Mouse (Mus musculus) midbrain, embryonic 11.5 days (tissue): Measurements from ENCODE around the gene Ifnar2. TPM values are rescaled to one million over a fixed set of nuclear protein-coding genes. Genes with fewer than 3 reads are reported as not detected.

Experiments
- ATAC-seq: fragments of 200-750 bp; cut with Nextera tagmentation; 2 replicates; pipeline ENCODE4 v1.8.0; 2017; ENCODE audit warnings: moderate TSS enrichment, moderate library complexity; ENCODE audit not compliant: low FRiP score
- DNase-seq: peaks from one replicate; pipeline ENCODE4 v3.0.0; 2015; ENCODE audit warnings: low spot score; ENCODE audit errors: missing footprints
- H3K27ac ChIP-seq: fragments of 300-500 bp; sonication (generic); 2 replicates; pipeline ENCODE4 v1.5.1; 2014; ENCODE audit warnings: low read depth, low read length
- H3K27me3 ChIP-seq: fragments of 300-500 bp; sonication (generic); 2 replicates; pipeline ENCODE4 v1.6.1; 2014; ENCODE audit warnings: mild to moderate bottlenecking, low read length, moderate library complexity, mixed read lengths; ENCODE audit not compliant: control insufficient read depth, insufficient read depth
- H3K36me3 ChIP-seq: fragments of 300-500 bp; sonication (generic); 2 replicates; pipeline ENCODE4 v1.6.1; 2014; ENCODE audit warnings: mild to moderate bottlenecking, low read length, moderate library complexity, mixed read lengths; ENCODE audit not compliant: control insufficient read depth, insufficient read depth
- H3K4me1 ChIP-seq: fragments of 300-500 bp; sonication (generic); 2 replicates; pipeline ENCODE4 v1.6.1; 2014; ENCODE audit warnings: low read length; ENCODE audit not compliant: control insufficient read depth, insufficient read depth
- H3K4me2 ChIP-seq: fragments of 300-500 bp; sonication (generic); 2 replicates; pipeline ENCODE4 v1.6.1; 2014; ENCODE audit warnings: mild to moderate bottlenecking, moderate library complexity
- H3K4me3 ChIP-seq: fragments of 300-500 bp; sonication (generic); 2 replicates; pipeline ENCODE4 v1.5.1; 2014; ENCODE audit warnings: low read depth, low read length
- H3K9ac ChIP-seq: fragments of 300-500 bp; sonication (generic); 2 replicates; pipeline ENCODE4 v1.6.1; 2014; ENCODE audit warnings: low read length
- H3K9me3 ChIP-seq: fragments of 300-500 bp; sonication (generic); 2 replicates; pipeline ENCODE4 v1.6.1; 2016; ENCODE audit warnings: low read length; ENCODE audit not compliant: control insufficient read depth
- WGBS: fragments of 180-500 bp; shearing (Covaris S2); extraction: QIAGEN DNeasy Blood & Tissue Kit; methylation state at CpG from one replicate; pipeline ENCODE4 v1.1.7; 2014; 5-methylcytosine and 5-hydroxymethylcytosine counted together
- polyA plus RNA-seq: library from polyadenylated mRNA; unstranded; fragments of >200 nt; fragmentation: Nextera tagmentation; extraction: Ambion mirVana; gene quantifications from 2 replicates; pipeline ENCODE4 v1.2.1, GENCODE M21; 2014

Ifnar2 gene
- polyA plus RNA-seq, 1 experiment from 2014 or later: 32.6 TPM

- no peak for ATAC-seq
- H3K9ac ChIP-seq: no peak overlapping the region
- no peak overlapping the region for H3K27ac ChIP-seq
- H3K36me3 ChIP-seq: no peaks in the 10 kb centered on the region
- no peak overlapping the region for H3K4me3 ChIP-seq
- H3K4me2 ChIP-seq: no peak overlapping the region
- no peaks in the 10 kb centered on the region for H3K9me3 ChIP-seq
- no peaks in the 10 kb centered on the region for H3K27me3 ChIP-seq
- H3K4me1 ChIP-seq: no peaks in the 10 kb centered on the region
- DNase-seq: no peak
These were observed 6.0 kb upstream of the Ifnar2 start for GRCm38 (mm10) chr16:91366567-91366966.

GRCm38 (mm10) chr16:91367066-91367465 is 5.5 kb upstream of the Ifnar2 start:
- 90% methylated on average over 2 of the region's 2 CpGs for WGBS
- Histone ChIP-seq H3K36me3 (no peaks in the 10 kb centered on the region), H3K9me3 (no peaks in the 10 kb centered on the region), H3K4me2 (no peak overlapping the region), H3K9ac (no peak overlapping the region), H3K27me3 (no peaks in the 10 kb centered on the region), H3K4me1 (no peaks in the 10 kb centered on the region; the same call in 1 of the 2 replicates), H3K27ac (no peak overlapping the region), H3K4me3 (no peak overlapping the region)
- ATAC-seq: no peak
- no peak for DNase-seq

GRCm38 (mm10) chr16:91373473-91374252 is 1.1 kb downstream of the Ifnar2 start:
- Histone ChIP-seq H3K27me3 (no peaks in the 10 kb centered on the region), H3K4me3 (peak overlapping the region; percentile 86), H3K27ac (peak overlapping the region; percentile 89; the same call in 1 of the 2 replicates), H3K36me3 (no peaks in the 10 kb centered on the region), H3K9ac (peak overlapping the region; percentile 96), H3K4me2 (peak overlapping the region; percentile 75), H3K4me1 (peaks cover 9% of the 10 kb centered on the region), H3K9me3 (no peaks in the 10 kb centered on the region)
- DNase-seq: no peak
- WGBS: 54% methylated on average over 13 of the region's 13 CpGs
- no peak; the same call in 1 of the 2 replicates for ATAC-seq

- H3K4me2 ChIP-seq: no peak overlapping the region
- no peak for DNase-seq
- ATAC-seq: no peak
- peaks cover 12% of the 10 kb centered on the region for H3K4me1 ChIP-seq
- 93% methylated on average over 3 of the region's 3 CpGs for WGBS
- no peaks in the 10 kb centered on the region for H3K27me3 ChIP-seq
- no peaks in the 10 kb centered on the region for H3K9me3 ChIP-seq
- no peak overlapping the region for H3K9ac ChIP-seq
- no peak overlapping the region for H3K4me3 ChIP-seq
- H3K36me3 ChIP-seq: no peaks in the 10 kb centered on the region
- H3K27ac ChIP-seq: no peak overlapping the region
These were observed 1.7 kb downstream of the Ifnar2 start for GRCm38 (mm10) chr16:91374253-91374634.

GRCm38 (mm10) chr16:91376701-91377100 is 4.1 kb downstream of the Ifnar2 start:
- H3K4me1 ChIP-seq: peaks cover 12% of the 10 kb centered on the region
- no peaks in the 10 kb centered on the region for H3K9me3 ChIP-seq
- DNase-seq: peak; percentile 64
- ATAC-seq: no peak
- H3K27ac ChIP-seq: no peak overlapping the region
- H3K9ac ChIP-seq: no peak overlapping the region
- H3K4me2 ChIP-seq: no peak overlapping the region
- WGBS: 95% methylated on average over 10 of the region's 10 CpGs
- no peaks in the 10 kb centered on the region for H3K27me3 ChIP-seq
- H3K36me3 ChIP-seq: no peaks in the 10 kb centered on the region
- H3K4me3 ChIP-seq: no peak overlapping the region

GRCm38 (mm10) chr16:91378431-91378986 is 5.9 kb downstream of the Ifnar2 start:
- 55% methylated on average over 17 of the region's 17 CpGs for WGBS
- ATAC-seq (no peak), DNase-seq (peak; percentile 69)
- no peak overlapping the region for H3K4me3 ChIP-seq
- no peak overlapping the region for H3K4me2 ChIP-seq
- no peaks in the 10 kb centered on the region for H3K36me3 ChIP-seq
- H3K27ac ChIP-seq: no peak overlapping the region
- H3K9ac ChIP-seq: no peak overlapping the region
- no peaks in the 10 kb centered on the region for H3K27me3 ChIP-seq
- no peaks in the 10 kb centered on the region for H3K9me3 ChIP-seq
- H3K4me1 ChIP-seq: peaks cover 8% of the 10 kb centered on the region

- Histone ChIP-seq H3K36me3 (no peaks in the 10 kb centered on the region), H3K9ac (no peak overlapping the region), H3K4me3 (no peak overlapping the region), H3K27ac (no peak overlapping the region), H3K4me2 (no peak overlapping the region), H3K9me3 (no peaks in the 10 kb centered on the region), H3K4me1 (peaks cover 4% of the 10 kb centered on the region), H3K27me3 (no peaks in the 10 kb centered on the region)
- DNase-seq: no peak
- 26% methylated on average over 9 of the region's 9 CpGs for WGBS
- ATAC-seq: peak; percentile 35; the same call in 1 of the 2 replicates
These were observed 6.4 kb downstream of the Ifnar2 start for GRCm38 (mm10) chr16:91378991-91379390.

GRCm38 (mm10) chr16:91379412-91379811 is 6.8 kb downstream of the Ifnar2 start:
- Histone ChIP-seq H3K9me3 (no peaks in the 10 kb centered on the region), H3K27me3 (no peaks in the 10 kb centered on the region), H3K36me3 (no peaks in the 10 kb centered on the region), H3K9ac (no peak overlapping the region), H3K27ac (no peak overlapping the region), H3K4me2 (no peak overlapping the region), H3K4me1 (peaks cover 4% of the 10 kb centered on the region), H3K4me3 (no peak overlapping the region)
- no peak for ATAC-seq
- no peak for DNase-seq
- 65% methylated on average over 3 of the region's 3 CpGs for WGBS

- no peak overlapping the region for H3K27ac ChIP-seq
- no peaks in the 10 kb centered on the region for H3K9me3 ChIP-seq
- 84% methylated on average over 5 of the region's 5 CpGs for WGBS
- no peak overlapping the region for H3K4me2 ChIP-seq
- no peak overlapping the region for H3K4me3 ChIP-seq
- peaks cover 4% of the 10 kb centered on the region for H3K4me1 ChIP-seq
- H3K9ac ChIP-seq: no peak overlapping the region
- no peaks in the 10 kb centered on the region for H3K36me3 ChIP-seq
- DNase-seq: no peak
- H3K27me3 ChIP-seq: no peaks in the 10 kb centered on the region
- ATAC-seq: no peak
These were observed 7.6 kb downstream of the Ifnar2 start for GRCm38 (mm10) chr16:91380151-91380550.
